Mouse (Mus musculus): ENCODE results near the gene Glrx3. TPM values are rescaled to one million over a fixed set of nuclear protein-coding genes. Genes with fewer than 3 reads are reported as not detected.

Gene Glrx3
- total and polyA plus RNA-seq, 3 experiments: 182 to 372 (median 279) TPM

DNA sequence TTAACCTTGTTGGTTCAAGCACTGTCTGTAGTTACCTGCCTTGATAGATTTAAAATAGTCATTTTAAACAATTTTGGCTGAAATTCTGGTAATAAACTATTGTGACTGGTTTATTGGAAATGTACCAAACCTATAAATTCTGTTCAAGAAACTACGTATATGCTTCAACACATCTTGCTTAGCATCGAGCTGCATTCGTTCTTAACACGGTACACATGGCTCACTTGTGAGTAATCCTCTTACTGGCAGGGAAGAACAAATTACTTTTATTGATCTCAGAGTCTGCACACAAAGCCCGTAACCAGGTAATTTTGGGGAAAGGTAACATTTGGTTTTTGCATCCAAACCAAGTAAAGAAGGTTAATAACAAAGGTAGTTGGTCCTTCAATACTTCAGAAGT, 49.6 kb upstream of the Glrx3 start:
- Histone ChIP-seq H3K9ac (ENCODE audit: insufficient read depth, low read depth) (no peak overlapping the region), H3K4me3 (replicated peaks in 1 of 3; ENCODE audit: low read depth in 2 of 3, low read length in 2 of 3, poor library complexity in 1 of 3) (no peak overlapping the region), H3K27ac (ENCODE audit: insufficient read depth, low read depth) (no peak overlapping the region), H3K36me3 (replicated peaks in 1 of 2; ENCODE audit: control insufficient read depth in 1 of 2, insufficient read depth in 1 of 2, low read length in 1 of 2) (no peaks in the 10 kb centered on the region), H3K9me3 (replicated peaks; ENCODE audit: low read length) (no peaks in the 10 kb centered on the region), H3K79me2 (replicated peaks; ENCODE audit: control insufficient read depth, extremely low read depth, insufficient read depth, poor library complexity, severe bottlenecking) (no peaks in the 10 kb centered on the region), H3K4me2 (ENCODE audit: insufficient read depth, low read depth, poor library complexity, severe bottlenecking) (no peak overlapping the region), H3K4me1 (ENCODE audit: control insufficient read depth in 1 of 2, insufficient read depth in 2 of 2) (peaks cover 0 to 8% of the 10 kb centered on the region in 2 experiments; a peak in 1 of 4 replicates), H3K27me3 (replicated peaks) (no peaks in the 10 kb centered on the region)
- dilution Hi-C loops (cut with MboI; ENCODE audit: extremely low pct_ligation_motif_present, extremely low pct_unique_long_range_greater_than_20kb, low sequenced_read_pairs) (no loop called here), in situ Hi-C loops (cut with MboI; ENCODE audit: low pct_ligation_motif_present, low pct_unique_long_range_greater_than_20kb, low sequenced_read_pairs) (no loop called here)
- no peak for DNase-seq (ENCODE audit: extremely low read depth)
- no peak for TF ChIP-seq NELFE (IDR thresholded peaks at IDR 0.05; ENCODE audit: low read depth, low read length)

DNA sequence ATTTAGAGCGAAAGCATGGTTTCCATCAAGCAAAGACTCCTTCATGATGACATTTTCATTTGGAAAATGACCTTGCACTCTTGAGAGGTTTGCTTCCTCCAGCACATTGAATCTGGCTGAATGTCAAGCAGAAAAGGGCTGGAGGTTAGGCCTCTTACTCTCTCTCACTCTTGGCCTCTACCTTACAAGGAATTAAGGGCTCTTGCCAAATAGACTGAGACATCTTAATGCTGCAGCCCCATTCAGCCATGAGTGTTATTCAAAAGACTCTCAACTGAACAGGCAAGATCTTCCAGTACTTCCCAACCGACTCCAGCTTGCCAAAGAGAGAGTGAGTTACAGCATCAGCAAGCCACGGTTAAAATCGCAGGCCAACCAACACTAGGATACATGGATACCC, 42.0 kb upstream of the Glrx3 start:
- Histone ChIP-seq H3K36me3 (replicated peaks in 1 of 2; ENCODE audit: control insufficient read depth in 1 of 2, insufficient read depth in 1 of 2, low read length in 1 of 2) (no peaks in the 10 kb centered on the region), H3K4me2 (ENCODE audit: insufficient read depth, low read depth, poor library complexity, severe bottlenecking) (no peak overlapping the region), H3K9ac (ENCODE audit: insufficient read depth, low read depth) (no peak overlapping the region), H3K9me3 (replicated peaks; ENCODE audit: low read length) (no peaks in the 10 kb centered on the region), H3K27ac (ENCODE audit: insufficient read depth, low read depth) (no peak overlapping the region), H3K79me2 (replicated peaks; ENCODE audit: control insufficient read depth, extremely low read depth, insufficient read depth, poor library complexity, severe bottlenecking) (no peaks in the 10 kb centered on the region), H3K4me3 (replicated peaks in 1 of 3; ENCODE audit: low read depth in 2 of 3, low read length in 2 of 3, poor library complexity in 1 of 3) (no peak overlapping the region), H3K27me3 (replicated peaks) (no peaks in the 10 kb centered on the region), H3K4me1 (ENCODE audit: control insufficient read depth in 1 of 2, insufficient read depth in 2 of 2) (peaks cover 2% of the 10 kb centered on the region in 2 experiments; a peak in 1 of 4 replicates)
- in situ Hi-C loops (cut with MboI; ENCODE audit: low pct_ligation_motif_present, low pct_unique_long_range_greater_than_20kb, low sequenced_read_pairs) (no loop called here), dilution Hi-C loops (cut with MboI; ENCODE audit: extremely low pct_ligation_motif_present, extremely low pct_unique_long_range_greater_than_20kb, low sequenced_read_pairs) (no loop called here)
- DNase-seq (ENCODE audit: extremely low read depth): no peak
- TF ChIP-seq ZKSCAN1 (IDR thresholded peaks at IDR 0.05; ENCODE audit: borderline replicate concordance, low read depth, low read length): no peak
- no peak for TF ChIP-seq MAX (IDR thresholded peaks at IDR 0.05; ENCODE audit: low read length)
- no peak for TF ChIP-seq UBTF (IDR thresholded peaks at IDR 0.05; ENCODE audit: low read depth, low read length)
- TF ChIP-seq POLR2A (IDR thresholded peaks at IDR 0.05; ENCODE audit: low read depth, low read length): no peak
- no peak for TF ChIP-seq BHLHE40 (IDR thresholded peaks at IDR 0.05; ENCODE audit: low read depth, low read length)
- no peak for TF ChIP-seq EP300 (IDR thresholded peaks at IDR 0.05; ENCODE audit: low read length)
- no peak for TF ChIP-seq MXI1 (IDR thresholded peaks at IDR 0.05; ENCODE audit: low read depth, low read length)

GRCm38 (mm10) chr7:137397361-137397910, 40.0 kb upstream of the Glrx3 start:
- Histone ChIP-seq H3K9ac (ENCODE audit: insufficient read depth, low read depth) (no peak overlapping the region), H3K27me3 (replicated peaks) (no peaks in the 10 kb centered on the region), H3K4me1 (ENCODE audit: control insufficient read depth in 1 of 2, insufficient read depth in 2 of 2) (peaks cover 2% of the 10 kb centered on the region in 2 experiments; a peak in 1 of 4 replicates), H3K9me3 (replicated peaks; ENCODE audit: low read length) (peaks cover 5% of the 10 kb centered on the region), H3K36me3 (replicated peaks in 1 of 2; ENCODE audit: control insufficient read depth in 1 of 2, insufficient read depth in 1 of 2, low read length in 1 of 2) (no peaks in the 10 kb centered on the region), H3K79me2 (replicated peaks; ENCODE audit: control insufficient read depth, extremely low read depth, insufficient read depth, poor library complexity, severe bottlenecking) (no peaks in the 10 kb centered on the region), H3K4me3 (replicated peaks in 1 of 3; ENCODE audit: low read depth in 2 of 3, low read length in 2 of 3, poor library complexity in 1 of 3) (no peak overlapping the region), H3K27ac (ENCODE audit: insufficient read depth, low read depth) (no peak overlapping the region), H3K4me2 (ENCODE audit: insufficient read depth, low read depth, poor library complexity, severe bottlenecking) (no peak overlapping the region)
- peak; percentile 15 for DNase-seq (ENCODE audit: extremely low read depth)
- TF ChIP-seq RCOR1 (conservative IDR thresholded peaks at IDR 0.05; ENCODE audit: low read depth, low read length) (no peak), E2F4 (IDR thresholded peaks at IDR 0.05; ENCODE audit: insufficient replicate concordance, low read depth, low read length) (no peak), CHD2 (IDR thresholded peaks at IDR 0.05; ENCODE audit: low read length) (no peak), ZNF384 (IDR thresholded peaks at IDR 0.05; ENCODE audit: low read depth, low read length) (no peak), RAD21 (IDR thresholded peaks at IDR 0.05; ENCODE audit: low read depth, low read length) (no peak), MYC (IDR thresholded peaks at IDR 0.05; ENCODE audit: low read depth, low read length) (no peak), USF2 (conservative IDR thresholded peaks at IDR 0.05; ENCODE audit: low read depth, low read length) (no peak), TCF12 (IDR thresholded peaks at IDR 0.05; ENCODE audit: low read depth, low read length) (no peak), EP300 (IDR thresholded peaks at IDR 0.05; ENCODE audit: low read length) (no peak), POLR2AphosphoS2 (IDR thresholded peaks at IDR 0.05; ENCODE audit: low read depth, low read length) (no peak), BHLHE40 (IDR thresholded peaks at IDR 0.05; ENCODE audit: low read depth, low read length) (no peak), ELF1 (IDR thresholded peaks at IDR 0.05; ENCODE audit: low read depth, low read length) (no peak), MAFK (IDR thresholded peaks at IDR 0.05; ENCODE audit: insufficient replicate concordance, low read length) (no peak)
- in situ Hi-C loops (cut with MboI; ENCODE audit: low pct_ligation_motif_present, low pct_unique_long_range_greater_than_20kb, low sequenced_read_pairs): no loop called here
- dilution Hi-C loops (cut with MboI; ENCODE audit: extremely low pct_ligation_motif_present, extremely low pct_unique_long_range_greater_than_20kb, low sequenced_read_pairs): no loop called here

Data from CH12.LX (cell line).